22 mouse cellular contexts compared by ENCODE assay signal in genomic region chr11:19264798-19265671, GRCm38 (mm10).
DNase-seq lines count a peak whose midpoint lies in the region; ATAC-seq and TF ChIP-seq lines count a peak whose summit lies in the region.
"Had no signal": no experiment of that assay in that cellular context is flagged by ENCODE, and none has a peak within 500 bp of the region (broad histone marks: within the 10 kb centered on the region; RNA-seq: fewer than 3 reads in every experiment).

No protein-coding gene starts in this region.

- no peak for TF ChIP-seq CTCF in hindbrain, postnatal 0 days (IDR thresholded peaks at IDR 0.05; ENCODE audit: low read depth)
- TF ChIP-seq CTCF in stomach, postnatal 0 days (IDR thresholded peaks at IDR 0.05; ENCODE audit: low read depth): no peak

- no peaks in the 10 kb centered on the region for H3K36me3 ChIP-seq in forebrain, embryonic 14.5 days (ENCODE audit: control insufficient read depth, insufficient read depth, low read length)
- H3K36me3 ChIP-seq in forebrain, embryonic 11.5 days (ENCODE audit: control insufficient read depth, insufficient read depth, low read length): no peaks in the 10 kb centered on the region
- H3K36me3 ChIP-seq in midbrain, embryonic 12.5 days: no peaks in the 10 kb centered on the region
- H3K36me3 ChIP-seq in midbrain, embryonic 11.5 days (ENCODE audit: control insufficient read depth, insufficient read depth, low read length): no peaks in the 10 kb centered on the region
- no peaks in the 10 kb centered on the region for H3K36me3 ChIP-seq in hindbrain, postnatal 0 days (ENCODE audit: insufficient read depth, low read length)
- no peaks in the 10 kb centered on the region for H3K36me3 ChIP-seq in stomach, postnatal 0 days (ENCODE audit: control insufficient read depth, insufficient read depth, low read length)
- H3K36me3 ChIP-seq: embryonic facial prominence, embryonic 15.5 days; G1E; heart, embryonic 12.5 days; neural tube, embryonic 12.5 days had no signal

- peak; percentile 38 for DNase-seq in forebrain, embryonic 14.5 days (ENCODE audit: low spot score)
- DNase-seq in forebrain, embryonic 11.5 days (ENCODE audit: low spot score): no peak
- no peak for DNase-seq in midbrain, embryonic 11.5 days (ENCODE audit: low spot score, missing footprints)
- DNase-seq in hindbrain, postnatal 0 days (ENCODE audit: low spot score): peak; percentile 35
- no peak for DNase-seq in stomach, postnatal 0 days (ENCODE audit: low spot score)
- DNase-seq in left cerebral cortex, postnatal 36 days (ENCODE audit: low spot score in 2 of 2): no peak
- DNase-seq in yolk sac, embryonic 10.5 days (ENCODE audit: low spot score): no peak
- DNase-seq: adrenal gland, postnatal 14 days; cerebellum, adult 11-12 months; cerebellum, postnatal 14 days; gastrocnemius, postnatal 10 days; heart, adult 11 months; kidney, postnatal 4 days; layer of hippocampus, adult 9-11 months; thymus, postnatal 4 days had no signal

- WGBS in forebrain, embryonic 14.5 days: 73% methylated on average over 18 of the region's 18 CpGs
- WGBS in forebrain, embryonic 11.5 days: 79% methylated on average over 18 of the region's 18 CpGs
- WGBS in midbrain, embryonic 12.5 days: 76% methylated on average over 18 of the region's 18 CpGs
- WGBS in midbrain, embryonic 11.5 days: 82% methylated on average over 18 of the region's 18 CpGs
- 65% methylated on average over 18 of the region's 18 CpGs for WGBS in hindbrain, postnatal 0 days
- WGBS in stomach, postnatal 0 days: 73% methylated on average over 18 of the region's 18 CpGs

- intact Hi-C loops in left cerebral cortex, postnatal 36 days (cut with DNase I): no loop called here

- ATAC-seq in forebrain, embryonic 14.5 days: 0 out of 2 replicates have a peak, but pooled peaks have one; percentile 40
- no peak for ATAC-seq in forebrain, embryonic 11.5 days (replicated peaks; ENCODE audit: low FRiP score)
- peak; percentile 58; the same call in 1 of the 2 replicates for ATAC-seq in midbrain, embryonic 12.5 days (ENCODE audit: low FRiP score, low read depth)
- no peak for ATAC-seq in midbrain, embryonic 11.5 days (ENCODE audit: low FRiP score)
- peak; percentile 63; the same call in 1 of the 2 replicates for ATAC-seq in hindbrain, postnatal 0 days
- ATAC-seq in stomach, postnatal 0 days (ENCODE audit: low FRiP score, low TSS enrichment): no peak

- TF ChIP-seq EP300 in stomach, postnatal 0 days (optimal IDR thresholded peaks at IDR 0.05): no peak

- H3K4me1 ChIP-seq in forebrain, embryonic 14.5 days (ENCODE audit: control insufficient read depth, insufficient read depth, low read length): no peaks in the 10 kb centered on the region
- no peaks in the 10 kb centered on the region for H3K4me1 ChIP-seq in forebrain, embryonic 11.5 days (replicated peaks; ENCODE audit: control insufficient read depth, insufficient read depth, low read length)
- no peaks in the 10 kb centered on the region for H3K4me1 ChIP-seq in midbrain, embryonic 12.5 days
- H3K4me1 ChIP-seq in midbrain, embryonic 11.5 days (ENCODE audit: control insufficient read depth, insufficient read depth, low read length): no peaks in the 10 kb centered on the region
- no peaks in the 10 kb centered on the region for H3K4me1 ChIP-seq in hindbrain, postnatal 0 days (ENCODE audit: insufficient read depth, low read length)
- no peaks in the 10 kb centered on the region for H3K4me1 ChIP-seq in stomach, postnatal 0 days (replicated peaks; ENCODE audit: control insufficient read depth, insufficient read depth)
- H3K4me1 ChIP-seq: embryonic facial prominence, embryonic 15.5 days; neural tube, embryonic 12.5 days had no signal

- H3K27me3 ChIP-seq in forebrain, embryonic 14.5 days (replicated peaks; ENCODE audit: control insufficient read depth, insufficient read depth, low read length): no peaks in the 10 kb centered on the region
- H3K27me3 ChIP-seq in forebrain, embryonic 11.5 days (ENCODE audit: control insufficient read depth, insufficient read depth, low read length): no peaks in the 10 kb centered on the region
- H3K27me3 ChIP-seq in midbrain, embryonic 12.5 days: no peaks in the 10 kb centered on the region
- no peaks in the 10 kb centered on the region for H3K27me3 ChIP-seq in midbrain, embryonic 11.5 days (ENCODE audit: control insufficient read depth, insufficient read depth, low read length)
- H3K27me3 ChIP-seq in hindbrain, postnatal 0 days (ENCODE audit: insufficient read depth, low read length): no peaks in the 10 kb centered on the region
- no peaks in the 10 kb centered on the region for H3K27me3 ChIP-seq in stomach, postnatal 0 days (ENCODE audit: control insufficient read depth, insufficient read depth, low read length)
- H3K27me3 ChIP-seq: embryonic facial prominence, embryonic 15.5 days; heart, embryonic 12.5 days; neural tube, embryonic 12.5 days had no signal

- no peak overlapping the region for H3K9ac ChIP-seq in forebrain, embryonic 14.5 days (ENCODE audit: low read length)
- no peak overlapping the region for H3K9ac ChIP-seq in forebrain, embryonic 11.5 days (ENCODE audit: low read length)
- H3K9ac ChIP-seq in midbrain, embryonic 12.5 days (replicated peaks): no peak overlapping the region
- no peak overlapping the region for H3K9ac ChIP-seq in midbrain, embryonic 11.5 days (ENCODE audit: low read length)
- no peak overlapping the region for H3K9ac ChIP-seq in hindbrain, postnatal 0 days (replicated peaks; ENCODE audit: low read length)
- no peak overlapping the region for H3K9ac ChIP-seq in stomach, postnatal 0 days (ENCODE audit: low read length)
- H3K9ac ChIP-seq: embryonic facial prominence, embryonic 15.5 days; heart, embryonic 12.5 days; liver, embryonic 14.5 days; neural tube, embryonic 12.5 days had no signal

- no peaks in the 10 kb centered on the region for H3K9me3 ChIP-seq in forebrain, embryonic 14.5 days (replicated peaks; ENCODE audit: control insufficient read depth, low read length)
- no peaks in the 10 kb centered on the region for H3K9me3 ChIP-seq in forebrain, embryonic 11.5 days (ENCODE audit: control insufficient read depth, low read length)
- no peaks in the 10 kb centered on the region for H3K9me3 ChIP-seq in midbrain, embryonic 12.5 days
- no peaks in the 10 kb centered on the region for H3K9me3 ChIP-seq in midbrain, embryonic 11.5 days (ENCODE audit: control insufficient read depth, low read length)
- no peaks in the 10 kb centered on the region for H3K9me3 ChIP-seq in hindbrain, postnatal 0 days (ENCODE audit: low read length)
- H3K9me3 ChIP-seq in stomach, postnatal 0 days (ENCODE audit: control insufficient read depth, low read length): no peaks in the 10 kb centered on the region
- H3K9me3 ChIP-seq: embryonic facial prominence, embryonic 15.5 days; G1E; neural tube, embryonic 12.5 days had no signal

- no peak overlapping the region for H3K4me2 ChIP-seq in forebrain, embryonic 14.5 days (ENCODE audit: low read length)
- H3K4me2 ChIP-seq in forebrain, embryonic 11.5 days (ENCODE audit: low read depth, low read length, severe bottlenecking): no peak overlapping the region
- no peak overlapping the region for H3K4me2 ChIP-seq in midbrain, embryonic 12.5 days (replicated peaks)
- no peak overlapping the region for H3K4me2 ChIP-seq in midbrain, embryonic 11.5 days
- no peak overlapping the region for H3K4me2 ChIP-seq in hindbrain, postnatal 0 days (ENCODE audit: low read depth, low read length)
- 0 out of 2 replicates have a peak overlapping the region, but pooled peaks have one; percentile 17 for H3K4me2 ChIP-seq in stomach, postnatal 0 days (replicated peaks; ENCODE audit: low read depth)
- H3K4me2 ChIP-seq: embryonic facial prominence, embryonic 15.5 days; heart, embryonic 12.5 days; neural tube, embryonic 12.5 days had no signal

- H3K27ac ChIP-seq in forebrain, embryonic 14.5 days (ENCODE audit: low read depth, low read length): no peak overlapping the region
- H3K27ac ChIP-seq in forebrain, embryonic 11.5 days (ENCODE audit: low read depth, low read length): no peak overlapping the region
- H3K27ac ChIP-seq in midbrain, embryonic 12.5 days (replicated peaks): no peak overlapping the region
- H3K27ac ChIP-seq in midbrain, embryonic 11.5 days (ENCODE audit: low read depth, low read length): no peak overlapping the region
- no peak overlapping the region for H3K27ac ChIP-seq in hindbrain, postnatal 0 days
- no peak overlapping the region for H3K27ac ChIP-seq in stomach, postnatal 0 days (replicated peaks)
- H3K27ac ChIP-seq: embryonic facial prominence, embryonic 15.5 days; left cerebral cortex, adult 2 months; liver, embryonic 14.5 days; neural tube, embryonic 12.5 days had no signal

- no peak overlapping the region for H3K4me3 ChIP-seq in forebrain, embryonic 14.5 days (ENCODE audit: low read depth, low read length)
- H3K4me3 ChIP-seq in forebrain, embryonic 11.5 days (ENCODE audit: low read depth, low read length): no peak overlapping the region
- no peak overlapping the region for H3K4me3 ChIP-seq in midbrain, embryonic 12.5 days
- no peak overlapping the region for H3K4me3 ChIP-seq in midbrain, embryonic 11.5 days (ENCODE audit: low read depth, low read length)
- no peak overlapping the region for H3K4me3 ChIP-seq in hindbrain, postnatal 0 days (ENCODE audit: low read length)
- no peak overlapping the region for H3K4me3 ChIP-seq in stomach, postnatal 0 days (ENCODE audit: low read depth, low read length)
- H3K4me3 ChIP-seq: embryonic facial prominence, embryonic 15.5 days; heart, embryonic 12.5 days; left cerebral cortex, adult 2 months; neural tube, embryonic 12.5 days had no signal

Comparison
In these comparisons a context has a peak if more than half of its experiments do, and no peak if none do; other contexts are left out.
1. ATAC-seq: peak in forebrain, embryonic 14.5 days (single experiment), midbrain, embryonic 12.5 days (single experiment) and hindbrain, postnatal 0 days (single experiment); none in forebrain, embryonic 11.5 days (single experiment), midbrain, embryonic 11.5 days (single experiment) and stomach, postnatal 0 days (single experiment).
2. DNase-seq: peak in forebrain, embryonic 14.5 days (single experiment) and hindbrain, postnatal 0 days (single experiment); none in forebrain, embryonic 11.5 days (single experiment), midbrain, embryonic 11.5 days (single experiment), stomach, postnatal 0 days (single experiment), left cerebral cortex, postnatal 36 days (0 of 2) and yolk sac, embryonic 10.5 days (single experiment).